Comparison of ENCODE assay signal across 21 mouse cellular contexts in genomic region chr1:192611996-192612739, GRCm38 (mm10).
DNase-seq lines count a peak whose midpoint lies in the region; ATAC-seq and TF ChIP-seq lines count a peak whose summit lies in the region.
"Had no signal": no experiment of that assay in that cellular context is flagged by ENCODE, and none has a peak within 500 bp of the region (broad histone marks: within the 10 kb centered on the region; RNA-seq: fewer than 3 reads in every experiment).

No protein-coding gene starts in this region.

- H3K27ac ChIP-seq in heart, postnatal 0 days (ENCODE audit: low read depth), result no peak overlapping the region
- no peak overlapping the region for H3K27ac ChIP-seq in heart, embryonic 11.5 days (ENCODE audit: low read depth, low read length)
- no peak overlapping the region for H3K27ac ChIP-seq in liver, embryonic 15.5 days (replicated peaks)
- H3K27ac ChIP-seq in liver, embryonic 12.5 days, result no peak overlapping the region
- H3K27ac ChIP-seq: embryonic facial prominence, embryonic 12.5 days; forebrain, embryonic 13.5 days; limb, embryonic 12.5 days; neural tube, embryonic 15.5 days had no signal

- ATAC-seq in heart, postnatal 0 days (ENCODE audit: insufficient read depth, low read depth), result no peak
- no peak for ATAC-seq in heart, embryonic 11.5 days (replicated peaks; ENCODE audit: insufficient number of reproducible peaks, low FRiP score, low TSS enrichment)
- ATAC-seq in liver, embryonic 15.5 days (ENCODE audit: insufficient read depth), result peak; percentile 62
- ATAC-seq in liver, embryonic 12.5 days, result no peak
- ATAC-seq: forebrain, embryonic 13.5 days; hindbrain, embryonic 16.5 days; midbrain, embryonic 16.5 days had no signal

- H3K4me3 ChIP-seq in heart, postnatal 0 days (ENCODE audit: low read depth, low read length), result no peak overlapping the region
- H3K4me3 ChIP-seq in heart, embryonic 11.5 days (ENCODE audit: low read depth, low read length), result no peak overlapping the region
- H3K4me3 ChIP-seq in liver, embryonic 15.5 days (replicated peaks), result no peak overlapping the region
- no peak overlapping the region for H3K4me3 ChIP-seq in liver, embryonic 12.5 days
- H3K4me3 ChIP-seq: embryonic facial prominence, embryonic 12.5 days; erythroblast, embryonic 14.5 days; forebrain, embryonic 13.5 days; limb, embryonic 12.5 days; neural tube, embryonic 15.5 days had no signal

- WGBS in heart, postnatal 0 days, result 43% methylated on average over 11 of the region's 11 CpGs
- WGBS in heart, embryonic 11.5 days (ENCODE audit: insufficient replicate concordance), result 65% methylated on average over 11 of the region's 11 CpGs
- WGBS in liver, embryonic 15.5 days (ENCODE audit: insufficient replicate concordance), result 60% methylated on average over 11 of the region's 11 CpGs
- WGBS in liver, embryonic 12.5 days (ENCODE audit: insufficient replicate concordance), result 61% methylated on average over 11 of the region's 11 CpGs

- no peak for TF ChIP-seq CTCF in heart, postnatal 0 days (IDR thresholded peaks at IDR 0.05; ENCODE audit: low read depth)

- no peaks in the 10 kb centered on the region for H3K36me3 ChIP-seq in heart, postnatal 0 days (replicated peaks; ENCODE audit: control insufficient read depth, insufficient read depth, low read length)
- H3K36me3 ChIP-seq in heart, embryonic 11.5 days (ENCODE audit: control insufficient read depth, insufficient read depth, low read length), result no peaks in the 10 kb centered on the region
- no peaks in the 10 kb centered on the region for H3K36me3 ChIP-seq in liver, embryonic 15.5 days (replicated peaks)
- no peaks in the 10 kb centered on the region for H3K36me3 ChIP-seq in liver, embryonic 12.5 days
- H3K36me3 ChIP-seq: embryonic facial prominence, embryonic 12.5 days; limb, embryonic 12.5 days; neural tube, embryonic 15.5 days had no signal

- no peak for TF ChIP-seq EP300 in heart, postnatal 0 days (IDR thresholded peaks at IDR 0.05; ENCODE audit: low read depth)

- no peaks in the 10 kb centered on the region for H3K27me3 ChIP-seq in heart, postnatal 0 days (ENCODE audit: control insufficient read depth, insufficient read depth, low read length)
- H3K27me3 ChIP-seq in heart, embryonic 11.5 days (ENCODE audit: control insufficient read depth, insufficient read depth, low read length), result no peaks in the 10 kb centered on the region
- H3K27me3 ChIP-seq in liver, embryonic 15.5 days, result no peaks in the 10 kb centered on the region
- no peaks in the 10 kb centered on the region for H3K27me3 ChIP-seq in liver, embryonic 12.5 days (replicated peaks)
- H3K27me3 ChIP-seq: embryonic facial prominence, embryonic 12.5 days; forebrain, embryonic 13.5 days; limb, embryonic 12.5 days; neural tube, embryonic 15.5 days had no signal

- no peak overlapping the region for H3K4me2 ChIP-seq in heart, postnatal 0 days (ENCODE audit: low read depth, low read length)
- no peak overlapping the region for H3K4me2 ChIP-seq in heart, embryonic 11.5 days
- H3K4me2 ChIP-seq in liver, embryonic 15.5 days, result no peak overlapping the region
- no peak overlapping the region for H3K4me2 ChIP-seq in liver, embryonic 12.5 days
- H3K4me2 ChIP-seq: embryonic facial prominence, embryonic 12.5 days; forebrain, embryonic 13.5 days; limb, embryonic 12.5 days; lung, embryonic 14.5 days; neural tube, embryonic 15.5 days had no signal

- no peak overlapping the region for H3K9ac ChIP-seq in heart, postnatal 0 days (replicated peaks; ENCODE audit: low read depth, low read length)
- no peak overlapping the region for H3K9ac ChIP-seq in heart, embryonic 11.5 days (ENCODE audit: low read depth, low read length)
- no peak overlapping the region for H3K9ac ChIP-seq in liver, embryonic 15.5 days
- no peak overlapping the region for H3K9ac ChIP-seq in liver, embryonic 12.5 days
- H3K9ac ChIP-seq: embryonic facial prominence, embryonic 12.5 days; forebrain, embryonic 13.5 days; limb, embryonic 12.5 days; lung, embryonic 14.5 days; neural tube, embryonic 15.5 days had no signal

- peak; percentile 14 for DNase-seq in heart, postnatal 0 days (ENCODE audit: low spot score)
- peak; percentile 78 to 81 for DNase-seq in kidney, postnatal 25 days
- no peak for DNase-seq in urinary bladder, adult 18-20 months (ENCODE audit: low spot score in 2 of 2)
- DNase-seq in frontal cortex, postnatal 14 days (ENCODE audit: low spot score in 2 of 2), result no peak
- no peak for DNase-seq in left cerebral cortex, postnatal 14 days (ENCODE audit: low spot score in 2 of 2)
- DNase-seq: B cell, adult 2 months; cerebellum, adult 9-11 months; gastrocnemius, postnatal 25 days; lung, embryonic 14.5 days; lung, postnatal 4 days; right cerebral cortex, postnatal 14 days had no signal

- peaks cover 17% of the 10 kb centered on the region; the same call in 1 of the 2 replicates for H3K4me1 ChIP-seq in heart, postnatal 0 days (ENCODE audit: control insufficient read depth, insufficient read depth)
- H3K4me1 ChIP-seq in heart, embryonic 11.5 days (ENCODE audit: control insufficient read depth, insufficient read depth, low read length), result 0 out of 2 replicates have a peak, but pooled peaks cover 5% of the 10 kb centered on the region
- 0 out of 2 replicates have a peak, but pooled peaks cover 3% of the 10 kb centered on the region for H3K4me1 ChIP-seq in liver, embryonic 15.5 days (replicated peaks)
- no peaks in the 10 kb centered on the region; the same call in 1 of the 2 replicates for H3K4me1 ChIP-seq in liver, embryonic 12.5 days
- H3K4me1 ChIP-seq: embryonic facial prominence, embryonic 12.5 days; forebrain, embryonic 13.5 days had no signal

- intact Hi-C loops in left cerebral cortex, postnatal 14 days (cut with DNase I), result no loop called here

- no peaks in the 10 kb centered on the region for H3K9me3 ChIP-seq in heart, postnatal 0 days (replicated peaks; ENCODE audit: control insufficient read depth, low read length)
- H3K9me3 ChIP-seq in heart, embryonic 11.5 days (replicated peaks; ENCODE audit: control insufficient read depth, low read length), result no peaks in the 10 kb centered on the region
- no peaks in the 10 kb centered on the region for H3K9me3 ChIP-seq in liver, embryonic 15.5 days (replicated peaks)
- H3K9me3 ChIP-seq in liver, embryonic 12.5 days (replicated peaks), result no peaks in the 10 kb centered on the region
- H3K9me3 ChIP-seq: embryonic facial prominence, embryonic 12.5 days; forebrain, embryonic 13.5 days; limb, embryonic 12.5 days; neural tube, embryonic 15.5 days had no signal

Comparison
In these comparisons a context has a peak if more than half of its experiments do, and no peak if none do; other contexts are left out.
1. DNase-seq: peak in heart, postnatal 0 days (single experiment) and kidney, postnatal 25 days (2 of 2); none in urinary bladder, adult 18-20 months (0 of 2), frontal cortex, postnatal 14 days (0 of 2) and left cerebral cortex, postnatal 14 days (0 of 2).